ENCODE assay signal across 14 mouse cellular contexts in genomic region chr6:122493799-122494472, GRCm38 (mm10). TPM values are rescaled to one million over a fixed set of nuclear protein-coding genes. Genes with fewer than 3 reads are reported as not detected.
DNase-seq lines count a peak whose midpoint lies in the region; ATAC-seq and TF ChIP-seq lines count a peak whose summit lies in the region.
"Had no signal": no experiment of that assay in that cellular context is flagged by ENCODE, and none has a peak within 500 bp of the region (broad histone marks: within the 10 kb centered on the region; RNA-seq: fewer than 3 reads in every experiment).

No protein-coding gene starts in this region.

- intact Hi-C loops in heart, postnatal 10 days (cut with DNase I) = loop anchor here (10.0 kb wide), 1 partner anchor 89 kb away; no protein-coding TSS in a partner anchor
- intact Hi-C loops in left cerebral cortex, adult 2 months (cut with DNase I) = no loop called here

- no peaks in the 10 kb centered on the region for H3K27me3 ChIP-seq in forebrain, embryonic 12.5 days
- no peaks in the 10 kb centered on the region for H3K27me3 ChIP-seq in forebrain, embryonic 16.5 days (replicated peaks; ENCODE audit: control insufficient read depth, insufficient read depth, low read length)
- H3K27me3 ChIP-seq in hindbrain, embryonic 15.5 days = no peaks in the 10 kb centered on the region
- H3K27me3 ChIP-seq in midbrain, embryonic 16.5 days (ENCODE audit: control insufficient read depth, insufficient read depth, low read depth, low read length) = no peaks in the 10 kb centered on the region

- no peak overlapping the region for H3K4me3 ChIP-seq in forebrain, embryonic 12.5 days (replicated peaks)
- H3K4me3 ChIP-seq in forebrain, embryonic 16.5 days (replicated peaks; ENCODE audit: low read length) = no peak overlapping the region
- no peak overlapping the region for H3K4me3 ChIP-seq in hindbrain, embryonic 15.5 days
- no peak overlapping the region for H3K4me3 ChIP-seq in midbrain, embryonic 16.5 days (ENCODE audit: low read depth, low read length)
- H3K4me3 ChIP-seq in left cerebral cortex, adult 2 months = no peak overlapping the region

- H3K4me2 ChIP-seq in forebrain, embryonic 12.5 days = no peak overlapping the region
- no peak overlapping the region for H3K4me2 ChIP-seq in forebrain, embryonic 16.5 days (ENCODE audit: low read length)
- H3K4me2 ChIP-seq in hindbrain, embryonic 15.5 days = no peak overlapping the region
- H3K4me2 ChIP-seq in midbrain, embryonic 16.5 days (ENCODE audit: low read length) = no peak overlapping the region

- no peak for TF ChIP-seq CTCF in left cerebral cortex, adult 2 months (IDR thresholded peaks at IDR 0.05)

- peaks cover 48% of the 10 kb centered on the region for H3K4me1 ChIP-seq in forebrain, embryonic 12.5 days
- peaks cover 31% of the 10 kb centered on the region for H3K4me1 ChIP-seq in forebrain, embryonic 16.5 days (replicated peaks; ENCODE audit: control insufficient read depth, insufficient read depth, low read length)
- peaks cover 38% of the 10 kb centered on the region for H3K4me1 ChIP-seq in hindbrain, embryonic 15.5 days (replicated peaks)
- H3K4me1 ChIP-seq in midbrain, embryonic 16.5 days (ENCODE audit: control insufficient read depth, insufficient read depth, low read length) = peaks cover 22% of the 10 kb centered on the region

- ATAC-seq in forebrain, embryonic 12.5 days (ENCODE audit: low FRiP score) = no peak
- no peak for ATAC-seq in forebrain, embryonic 16.5 days
- ATAC-seq in hindbrain, embryonic 15.5 days (ENCODE audit: low FRiP score, low read depth) = no peak
- ATAC-seq in midbrain, embryonic 16.5 days = no peak

- no peaks in the 10 kb centered on the region for H3K36me3 ChIP-seq in forebrain, embryonic 12.5 days (replicated peaks)
- H3K36me3 ChIP-seq in forebrain, embryonic 16.5 days (ENCODE audit: control insufficient read depth, insufficient read depth) = no peaks in the 10 kb centered on the region
- no peaks in the 10 kb centered on the region for H3K36me3 ChIP-seq in hindbrain, embryonic 15.5 days
- H3K36me3 ChIP-seq in midbrain, embryonic 16.5 days (ENCODE audit: control insufficient read depth, insufficient read depth, low read length) = no peaks in the 10 kb centered on the region

- WGBS in forebrain, embryonic 12.5 days = 17% methylated on average over 6 of the region's 6 CpGs
- 19% methylated on average over 6 of the region's 6 CpGs for WGBS in forebrain, embryonic 16.5 days
- WGBS in hindbrain, embryonic 15.5 days = 37% methylated on average over 6 of the region's 6 CpGs
- 21% methylated on average over 6 of the region's 6 CpGs for WGBS in midbrain, embryonic 16.5 days

- peak overlapping the region; percentile 31; the same call in 1 of the 2 replicates for H3K27ac ChIP-seq in forebrain, embryonic 12.5 days
- H3K27ac ChIP-seq in forebrain, embryonic 16.5 days (ENCODE audit: low read length) = no peak overlapping the region; the same call in 1 of the 2 replicates
- peak overlapping the region; percentile 71 for H3K27ac ChIP-seq in hindbrain, embryonic 15.5 days (replicated peaks)
- 0 out of 2 replicates have a peak overlapping the region, but pooled peaks have one; percentile 44 for H3K27ac ChIP-seq in midbrain, embryonic 16.5 days (ENCODE audit: low read length)
- no peak overlapping the region for H3K27ac ChIP-seq in left cerebral cortex, adult 2 months
- H3K27ac ChIP-seq: kidney, postnatal 0 days had no signal

- no peak overlapping the region for H3K9ac ChIP-seq in forebrain, embryonic 12.5 days
- H3K9ac ChIP-seq in forebrain, embryonic 16.5 days (replicated peaks; ENCODE audit: low read depth, low read length) = no peak overlapping the region
- H3K9ac ChIP-seq in hindbrain, embryonic 15.5 days = no peak overlapping the region
- H3K9ac ChIP-seq in midbrain, embryonic 16.5 days (ENCODE audit: low read depth, low read length) = no peak overlapping the region

- peak; percentile 43 for DNase-seq in embryo, embryonic 11 days
- DNase-seq in heart, postnatal 10 days = no peak
- no peak for DNase-seq in left cerebral cortex, adult 2 months (ENCODE audit: extremely low spot score in 1 of 2, low spot score in 2 of 2)
- no peak for DNase-seq in kidney, postnatal 25 days
- DNase-seq: lung, adult 2 months had no signal

- H3K9me3 ChIP-seq in forebrain, embryonic 12.5 days = no peaks in the 10 kb centered on the region
- H3K9me3 ChIP-seq in forebrain, embryonic 16.5 days (ENCODE audit: control insufficient read depth, low read length) = no peaks in the 10 kb centered on the region
- H3K9me3 ChIP-seq in hindbrain, embryonic 15.5 days = no peaks in the 10 kb centered on the region
- H3K9me3 ChIP-seq in midbrain, embryonic 16.5 days (replicated peaks; ENCODE audit: control insufficient read depth, low read length, poor library complexity, severe bottlenecking) = no peaks in the 10 kb centered on the region

RNA-seq across cellular contexts. Expression of gene Rimklb, which starts 4.6 kb away (rescaled TPM):
- polyA plus RNA-seq in forebrain, embryonic 12.5 days (2016; fragmentation: Nextera tagmentation; extraction: Ambion mirVana) = 81.6 and 84.6 TPM in 2 replicates
- polyA plus RNA-seq in forebrain, embryonic 16.5 days (2015; fragmentation: Nextera tagmentation; extraction: Ambion mirVana) = 97.3 and 97.9 TPM in 2 replicates
- polyA plus RNA-seq in hindbrain, embryonic 15.5 days (2015; fragmentation: Nextera tagmentation; extraction: Ambion mirVana) = 106 and 111 TPM in 2 replicates
- 112 and 128 TPM in 2 replicates for polyA plus RNA-seq in midbrain, embryonic 16.5 days (2015; fragmentation: Nextera tagmentation; extraction: Ambion mirVana)
- under 1 TPM in 1 of 2 experiments, not detected in 1; 0.45 TPM for total RNA-seq in heart, postnatal 10 days (2021)
- 10 to 100 TPM; 80.3 to 80.6 TPM for total RNA-seq in left cerebral cortex, adult 2 months (2021)
- total RNA-seq: heart, postnatal 25 days had no signal
- polyA plus RNA-seq: C2C12 had no signal

RNA-seq across cellular contexts. Expression of gene Mfap5, which starts 11.7 kb away (rescaled TPM):
- 0.51 and 0.75 TPM in 2 replicates for polyA plus RNA-seq in forebrain, embryonic 12.5 days (2016; fragmentation: Nextera tagmentation; extraction: Ambion mirVana)
- polyA plus RNA-seq in forebrain, embryonic 16.5 days (2015; fragmentation: Nextera tagmentation; extraction: Ambion mirVana) = 1.7 and 3.1 TPM in 2 replicates
- 2.8 and 3.5 TPM in 2 replicates for polyA plus RNA-seq in hindbrain, embryonic 15.5 days (2015; fragmentation: Nextera tagmentation; extraction: Ambion mirVana)
- 3.6 and 4.1 TPM in 2 replicates for polyA plus RNA-seq in midbrain, embryonic 16.5 days (2015; fragmentation: Nextera tagmentation; extraction: Ambion mirVana)
- 100 to 1,000 TPM in 1 of 2 experiments, 10 to 100 TPM in 1; 93.3 to 120 TPM for total RNA-seq in heart, postnatal 10 days (2021)
- total RNA-seq in left cerebral cortex, adult 2 months (2021) = under 1 TPM; 0.33 to 0.63 TPM

RNA-seq across cellular contexts. Expression of gene Aicda, which starts 59.7 kb away (rescaled TPM):
- not detected in 2 replicates for polyA plus RNA-seq in forebrain, embryonic 12.5 days (2016; fragmentation: Nextera tagmentation; extraction: Ambion mirVana)
- 0.20 and 0.30 TPM in 2 replicates for polyA plus RNA-seq in forebrain, embryonic 16.5 days (2015; fragmentation: Nextera tagmentation; extraction: Ambion mirVana)
- polyA plus RNA-seq in hindbrain, embryonic 15.5 days (2015; fragmentation: Nextera tagmentation; extraction: Ambion mirVana) = 0.25 and 0.77 TPM in 2 replicates
- 0.24 and 0.31 TPM in 2 replicates for polyA plus RNA-seq in midbrain, embryonic 16.5 days (2015; fragmentation: Nextera tagmentation; extraction: Ambion mirVana)
- total RNA-seq in heart, postnatal 10 days (2021) = not detected
- total RNA-seq in left cerebral cortex, adult 2 months (2021) = not detected
- total RNA-seq: gastrocnemius, adult 8-10 months; heart, postnatal 25 days; left cerebral cortex, postnatal 14 days had no signal
- polyA plus RNA-seq: C2C12; kidney, postnatal 0 days; lung, adult 2 months had no signal

Comparison
In these comparisons a context has a peak if more than half of its experiments do, and no peak if none do; other contexts are left out.
1. H3K27ac ChIP-seq: peak in forebrain, embryonic 12.5 days (single experiment), hindbrain, embryonic 15.5 days (single experiment) and midbrain, embryonic 16.5 days (single experiment); none in forebrain, embryonic 16.5 days (single experiment) and left cerebral cortex, adult 2 months (single experiment).